Mouse (Mus musculus) common myeloid progenitor, adult 5-6 weeks (primary cell): ENCODE measurements around the gene Mcub. TPM values are rescaled to one million over a fixed set of nuclear protein-coding genes. Genes with fewer than 3 reads are reported as not detected.

Experiments used
- ATAC-seq: replicated peaks from 2 replicates; pipeline ENCODE4 v1.8.0; 2016; ENCODE audit warnings: low read depth, mild to moderate bottlenecking, moderate TSS enrichment, inconsistent platforms; ENCODE audit not compliant: poor library complexity, severe bottlenecking
- total RNA-seq: library from RNA; stranded (forward); fragments of 200-1000, 187-1606 nt; gene quantifications from 2 replicates; pipeline ENCODE4 v1.2.3, GENCODE M21; 2017

Mcub gene
- total RNA-seq, 1 experiment from 2014 or later = 0.78 TPM

DNA sequence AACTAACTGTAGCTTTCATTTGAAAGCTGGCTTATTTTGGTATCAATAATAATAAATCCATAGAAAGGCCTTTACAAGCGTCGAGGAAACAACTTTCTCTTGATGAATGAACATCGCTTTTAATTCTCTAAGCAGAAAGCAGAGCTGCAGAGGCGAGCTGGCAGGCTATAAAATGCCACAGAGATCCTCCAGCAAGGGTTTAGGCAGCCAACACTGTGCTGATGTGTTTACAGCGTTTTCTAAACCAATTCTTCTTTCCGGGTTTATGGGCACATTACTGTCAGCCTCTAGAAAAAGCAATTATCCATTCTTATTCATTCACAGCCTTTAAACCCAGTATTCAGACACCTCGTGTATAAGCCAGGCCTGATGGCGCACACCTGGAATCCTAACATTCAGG lies 7.5 kb downstream of the Mcub start:
- ATAC-seq = no peak

DNA sequence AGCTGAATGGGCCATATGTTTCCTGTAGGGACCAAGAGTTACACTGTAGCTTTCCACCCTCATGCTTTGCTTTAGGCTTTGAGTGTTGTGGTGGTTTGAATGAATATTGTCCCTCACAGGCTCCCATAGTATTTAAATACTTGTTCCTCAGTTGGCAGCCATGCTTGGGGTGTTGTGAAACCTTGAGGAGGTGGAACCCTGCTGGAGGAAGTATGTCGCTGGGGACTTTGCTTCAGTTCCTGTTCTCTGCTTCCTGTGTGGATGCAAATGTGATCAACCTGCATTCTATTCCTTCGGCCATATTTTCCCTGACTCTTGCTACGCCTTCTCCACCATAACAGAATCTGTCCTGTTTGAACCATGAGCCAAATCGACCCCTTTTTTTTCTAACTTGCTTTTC lies 16.7 kb downstream of the Mcub start:
- 0 out of 2 replicates have a peak, but pooled peaks have one; percentile 24 for ATAC-seq

DNA sequence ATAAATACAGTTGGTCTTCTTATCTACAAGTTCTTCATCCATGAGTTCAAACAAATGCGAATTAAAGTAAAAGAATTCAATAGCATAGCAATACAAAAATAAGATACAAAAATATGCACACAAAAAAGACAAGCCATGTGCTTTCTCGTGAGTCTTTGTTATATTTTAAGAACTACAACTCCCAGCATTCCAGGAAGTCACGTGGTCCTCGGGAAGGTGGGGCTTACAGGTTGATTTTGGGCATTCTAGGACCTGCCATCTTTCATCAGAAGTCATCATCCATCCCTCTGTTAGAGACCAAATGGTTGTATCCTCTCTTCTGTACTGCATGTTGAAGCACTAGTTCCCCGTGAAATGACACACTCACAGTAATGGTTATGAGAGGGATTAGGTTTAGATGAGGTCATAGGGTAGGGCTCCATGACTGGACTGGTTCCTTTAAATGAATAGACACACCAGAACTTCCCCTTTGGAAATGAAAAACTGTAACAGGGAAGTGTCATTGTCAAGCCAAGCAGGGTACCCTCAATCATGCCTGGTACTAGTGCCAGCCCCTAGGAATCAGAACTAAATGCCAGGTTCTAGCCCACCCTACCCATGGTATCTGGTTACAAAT lies 20.7 kb downstream of the Mcub start:
- peak; percentile 46 for ATAC-seq

DNA sequence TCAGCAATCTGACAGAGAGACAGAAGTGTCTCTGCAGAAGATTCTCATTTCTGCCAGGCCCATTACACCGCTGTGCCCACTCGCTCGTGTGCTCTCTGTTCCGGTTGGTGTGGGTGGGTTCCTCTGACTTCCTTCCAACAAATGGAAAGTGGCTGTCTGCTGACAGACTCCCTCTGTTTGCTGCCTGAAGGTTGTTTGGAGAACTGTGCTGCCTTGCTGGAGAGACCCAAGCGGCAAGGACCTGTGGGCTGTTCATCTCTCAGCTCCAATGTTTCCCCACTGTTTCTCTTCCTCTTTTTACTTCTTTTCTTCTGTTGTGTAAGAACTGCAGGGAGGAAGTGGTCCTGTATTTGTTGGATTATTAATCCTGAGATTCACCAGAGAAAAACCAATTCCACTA lies 21.6 kb downstream of the Mcub start:
- ATAC-seq = peak; percentile 16; the same call in 1 of the 2 replicates

DNA sequence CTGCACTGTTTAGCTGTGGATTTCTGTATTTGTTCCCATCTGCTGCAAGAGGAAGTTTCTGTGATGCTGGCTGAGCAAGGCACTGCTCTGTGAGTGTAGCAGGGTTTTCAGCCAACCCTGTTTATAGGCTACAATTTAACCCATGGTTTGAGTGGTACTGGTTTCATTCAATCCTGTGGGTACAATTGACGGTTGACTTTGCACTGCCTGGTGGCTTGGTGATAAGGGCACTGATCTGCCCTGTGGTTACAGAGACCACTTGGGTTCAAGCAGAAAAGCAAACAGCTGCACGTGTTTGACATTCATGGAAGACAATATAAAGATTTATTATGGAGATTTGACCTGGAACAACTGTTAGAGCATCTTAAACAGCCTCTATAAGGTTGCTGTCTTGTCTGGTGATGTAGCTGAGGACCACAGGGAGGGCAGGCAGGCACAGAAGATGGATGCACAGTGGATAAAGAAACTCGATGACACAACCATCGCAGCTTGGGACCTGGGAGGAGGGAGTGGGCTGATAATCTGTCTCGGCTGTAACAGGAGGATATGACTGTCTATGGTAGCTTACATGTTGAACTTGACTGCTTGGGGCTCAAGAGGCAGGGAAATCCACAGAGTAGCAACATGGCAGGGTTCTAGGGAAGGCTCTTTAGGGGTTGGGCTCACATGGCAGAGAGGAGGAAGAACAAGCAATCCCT lies 23.6 kb downstream of the Mcub start:
- peak; percentile 87 for ATAC-seq

DNA sequence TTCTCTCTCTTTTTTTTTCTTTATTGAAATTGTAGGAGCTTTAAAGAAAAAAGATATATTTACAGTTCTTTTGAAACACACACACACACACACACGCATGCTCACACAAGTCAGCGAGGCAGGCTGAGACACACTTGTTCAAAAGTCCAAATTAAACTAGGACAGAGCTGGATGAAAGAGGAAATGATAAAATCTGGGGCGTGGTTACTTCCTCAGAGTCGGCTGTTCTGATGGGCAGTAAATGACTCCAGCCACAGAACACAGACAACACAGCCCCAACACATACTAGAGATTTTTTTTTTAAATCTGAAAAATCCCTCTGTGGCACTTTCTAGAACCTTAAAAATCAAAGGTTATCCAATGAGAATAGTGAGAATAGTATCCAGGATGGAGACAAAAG lies 26.2 kb downstream of the Mcub start:
- ATAC-seq = peak; percentile 20; the same call in 1 of the 2 replicates

DNA sequence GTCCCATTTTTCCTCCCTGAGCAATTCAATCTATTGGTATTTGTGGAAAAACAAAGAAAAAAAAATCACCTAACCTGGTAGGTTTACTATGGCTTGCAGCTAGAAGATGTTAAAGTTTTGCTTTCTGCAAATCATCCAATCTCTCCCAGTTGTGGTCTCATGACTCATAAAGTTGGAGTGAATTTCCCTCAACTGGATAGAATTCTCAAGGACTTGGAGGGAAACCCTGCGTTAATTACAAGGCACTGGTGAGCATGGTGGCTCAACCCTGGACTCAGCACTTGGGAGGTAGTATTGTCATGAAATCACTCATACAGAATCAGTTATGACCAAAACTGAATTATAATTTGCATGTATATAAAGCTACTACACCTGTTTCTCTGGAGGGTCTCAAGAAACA lies 28.7 kb downstream of the Mcub start:
- ATAC-seq = no peak

DNA sequence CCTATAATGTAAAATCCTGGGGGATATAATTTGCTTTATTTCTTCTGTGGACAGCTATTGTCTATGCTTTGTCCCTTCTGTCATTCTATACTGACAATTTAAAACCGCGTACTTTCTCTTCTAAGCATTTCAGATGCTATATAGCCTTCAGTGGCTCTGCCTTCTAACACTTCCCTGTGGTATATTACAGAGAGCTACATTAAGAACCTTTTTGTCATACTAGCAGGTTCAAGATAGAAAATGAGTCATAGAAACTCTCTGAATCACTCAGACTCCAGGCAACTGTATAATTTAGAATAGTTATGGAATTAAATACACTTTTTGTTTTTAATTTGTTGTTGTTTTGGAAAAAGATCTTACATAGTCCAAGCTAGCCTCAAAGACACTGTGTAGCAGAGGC lies 29.2 kb downstream of the Mcub start:
- ATAC-seq = no peak

DNA sequence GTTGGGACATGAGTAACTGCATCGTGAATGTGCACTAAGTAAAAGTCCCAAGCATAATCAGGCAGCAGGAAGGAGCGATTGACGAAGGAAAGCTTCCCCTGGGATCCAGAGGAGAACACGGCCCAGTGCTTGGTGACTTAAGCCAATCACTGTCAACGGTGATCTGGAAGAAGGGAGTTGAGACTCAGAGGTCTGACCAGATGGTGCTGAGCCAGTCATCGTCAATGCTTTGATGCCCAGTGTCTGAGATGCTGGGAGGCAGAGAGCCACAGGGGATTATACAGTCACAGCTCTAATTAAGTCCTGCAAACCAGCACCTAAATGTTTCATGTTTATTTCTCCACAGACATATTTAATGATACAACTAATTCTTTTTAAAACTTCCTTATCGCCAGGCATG lies 30.9 kb downstream of the Mcub start:
- no peak for ATAC-seq

DNA sequence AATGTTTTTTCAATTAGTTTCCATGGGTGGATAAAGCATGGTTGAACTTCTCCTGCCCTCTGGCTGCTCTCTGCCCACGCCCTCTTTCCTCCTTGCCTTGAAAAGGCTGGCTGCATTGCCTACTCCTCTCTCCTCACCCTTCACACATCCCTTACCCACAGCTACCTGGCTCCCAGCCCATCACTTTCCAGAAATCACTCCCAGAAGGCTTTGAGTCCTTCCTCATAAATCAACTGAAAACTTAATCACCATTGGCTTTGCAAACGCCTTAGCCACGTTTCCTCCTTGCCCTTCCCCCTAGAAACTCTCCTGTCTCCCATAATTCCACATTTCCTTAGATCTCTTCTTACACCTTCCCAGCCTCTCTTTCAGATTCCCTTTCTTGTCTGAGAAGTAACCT lies 32.2 kb downstream of the Mcub start:
- ATAC-seq = no peak

DNA sequence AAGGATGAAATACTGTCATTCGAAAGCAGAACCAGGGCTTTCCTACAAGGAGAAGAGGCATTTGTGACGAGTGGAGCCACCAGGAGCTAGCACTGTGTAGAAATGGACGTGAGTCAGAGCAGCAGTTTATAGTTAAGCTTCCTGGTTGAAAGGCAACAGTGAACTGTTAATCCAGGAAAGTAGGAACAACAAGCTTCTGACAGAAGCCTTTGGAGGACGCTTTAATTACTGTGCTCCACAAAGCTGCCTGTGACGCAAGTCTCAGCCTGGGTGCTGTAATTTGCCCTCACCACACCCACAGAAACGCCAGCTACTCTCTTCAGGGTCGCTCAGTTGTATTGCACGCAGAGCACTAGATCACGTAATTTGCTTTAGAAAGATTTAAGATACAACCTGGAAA lies 33.4 kb downstream of the Mcub start:
- ATAC-seq = peak; percentile 32; the same call in 1 of the 2 replicates

DNA sequence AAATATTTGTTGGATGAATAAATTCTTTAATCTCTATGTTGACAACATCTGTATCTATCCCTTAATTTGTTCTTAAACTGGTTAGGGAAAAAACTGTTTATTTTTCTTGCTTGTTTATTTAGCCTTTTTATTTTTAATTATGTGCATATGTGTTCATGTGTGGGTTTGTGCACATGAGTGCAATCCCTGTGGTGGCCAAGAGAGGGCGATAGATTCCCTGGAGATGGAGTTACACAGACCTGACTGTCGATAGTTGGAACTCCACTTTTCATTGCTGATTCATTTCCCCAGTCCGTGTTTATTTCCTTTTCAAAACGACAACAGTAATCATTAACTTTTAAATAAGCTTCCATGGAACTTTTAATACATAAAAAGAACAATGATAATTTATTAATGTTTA lies 37.6 kb downstream of the Mcub start:
- peak; percentile 68; the same call in 1 of the 2 replicates for ATAC-seq

DNA sequence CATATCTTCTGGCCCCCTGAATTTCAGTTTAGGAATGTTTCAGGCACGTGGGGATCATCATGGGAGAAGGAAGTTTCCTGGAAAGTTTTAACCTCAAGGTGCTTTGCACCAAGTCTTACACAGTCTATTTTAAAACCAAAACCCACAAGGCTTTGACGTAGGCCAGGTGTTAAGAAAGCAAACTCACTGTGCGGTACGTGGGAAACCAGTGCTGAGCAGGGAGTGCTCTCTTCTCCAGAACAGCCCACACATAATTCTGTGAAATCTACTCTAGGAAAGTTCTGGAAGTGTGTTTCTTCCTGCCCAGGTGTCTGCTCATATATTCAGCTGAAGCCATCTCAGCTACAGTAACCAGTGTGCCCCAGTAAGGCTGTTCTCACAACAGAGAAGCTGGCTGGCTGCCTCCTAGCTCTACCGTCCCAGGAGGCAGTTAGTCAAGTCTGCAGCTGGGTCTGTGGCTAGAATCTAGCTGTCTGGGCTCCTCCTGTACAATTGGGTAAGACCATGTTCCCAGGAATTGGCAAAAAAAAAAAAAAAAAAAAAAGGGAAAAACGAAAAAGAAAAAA lies 39.7 kb downstream of the Mcub start:
- no peak for ATAC-seq

DNA sequence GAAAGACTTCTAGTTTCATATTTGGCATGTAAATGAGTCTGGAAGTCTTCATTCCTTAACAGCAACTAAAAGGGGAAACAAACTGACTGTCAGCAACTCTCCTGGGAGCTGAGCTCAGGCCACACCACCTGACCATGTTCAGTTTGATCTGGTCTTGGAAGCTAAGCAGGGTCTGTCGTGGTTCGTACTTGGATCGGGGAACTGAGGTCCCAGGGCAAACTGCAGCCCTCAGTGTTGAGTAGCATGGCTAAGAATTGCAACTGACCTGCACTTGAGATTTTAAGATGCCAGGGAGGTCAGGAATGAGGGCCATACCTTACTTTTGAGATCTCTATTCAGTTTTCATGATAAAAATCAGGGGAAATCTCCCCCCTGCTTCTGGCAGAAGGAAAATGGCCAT lies 44.1 kb downstream of the Mcub start:
- ATAC-seq = no peak

DNA sequence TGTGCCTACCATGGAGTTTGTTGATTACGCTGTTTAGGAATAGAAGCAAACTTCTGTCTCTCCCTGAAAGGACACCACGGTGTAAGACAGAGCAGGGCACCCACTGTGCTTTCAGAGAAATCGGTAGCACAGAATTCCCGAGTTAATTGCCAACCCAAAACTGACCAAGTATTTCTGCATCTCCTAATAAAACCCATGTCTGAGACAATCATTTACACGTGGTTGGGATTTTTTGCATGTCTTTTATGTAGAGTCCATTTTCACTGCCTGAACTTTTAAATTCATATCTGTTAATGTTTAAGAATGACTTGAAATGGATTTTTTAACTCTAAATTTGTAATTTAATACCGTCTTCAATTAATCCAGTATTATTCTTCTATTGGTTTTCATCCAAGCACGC lies 46.4 kb downstream of the Mcub start:
- no peak for ATAC-seq

DNA sequence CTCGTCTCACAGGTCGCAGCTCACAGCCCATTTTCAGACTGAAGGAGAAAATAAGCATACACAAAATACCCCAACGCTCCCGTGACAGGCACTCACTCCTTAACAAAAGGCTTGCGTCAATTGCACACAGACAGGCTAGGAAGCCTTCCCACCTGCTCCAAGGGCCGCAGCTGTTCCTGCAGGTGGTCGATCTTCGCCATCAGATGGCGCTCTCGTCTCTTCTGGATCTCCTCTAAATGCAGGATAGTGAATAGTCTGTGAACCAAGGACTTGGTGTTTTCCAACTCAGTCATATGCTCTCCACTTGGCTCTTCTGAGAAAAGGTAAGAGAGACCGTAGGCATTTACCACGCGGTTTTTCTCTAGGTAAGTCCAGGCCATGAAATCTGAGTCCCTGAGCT lies 51.6 kb downstream of the Mcub start:
- peak; percentile 94 for ATAC-seq

DNA sequence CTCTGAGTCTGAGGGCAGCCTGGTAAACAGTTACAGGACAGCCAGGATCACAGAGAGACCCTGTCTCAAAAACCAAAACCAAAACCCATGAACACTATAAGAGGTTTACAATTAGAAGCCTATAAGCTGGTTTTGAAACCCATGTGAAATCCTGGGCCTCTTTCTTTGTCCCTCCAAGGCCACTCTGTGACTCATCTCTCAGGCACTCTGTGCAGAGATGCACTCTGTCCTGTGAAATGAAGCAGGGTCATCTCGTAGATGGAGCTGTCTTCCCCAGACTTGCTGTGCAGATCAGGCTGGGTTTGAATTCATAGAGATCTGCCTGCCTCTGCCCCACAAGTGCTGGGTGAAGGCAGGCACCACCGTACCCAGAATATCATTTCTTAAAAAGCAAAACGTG lies 52.6 kb downstream of the Mcub start:
- no peak for ATAC-seq

DNA sequence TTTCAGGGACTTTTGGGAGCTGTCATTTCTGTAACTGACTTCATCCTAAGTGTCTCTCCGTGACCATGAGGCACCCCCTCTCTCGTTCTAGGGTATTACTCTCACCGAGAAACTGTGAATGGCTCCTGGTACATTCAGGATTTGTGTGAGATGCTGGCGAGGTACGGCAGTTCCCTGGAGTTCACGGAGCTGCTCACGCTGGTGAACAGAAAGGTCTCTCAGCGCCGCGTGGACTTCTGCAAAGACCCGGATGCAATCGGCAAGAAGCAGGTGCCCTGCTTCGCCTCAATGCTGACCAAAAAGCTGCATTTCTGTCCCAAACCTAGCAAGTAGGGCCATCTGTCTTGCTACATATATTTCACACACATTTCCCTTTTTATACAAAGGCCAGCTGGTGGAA lies 56.8 kb downstream of the Mcub start:
- no peak for ATAC-seq

DNA sequence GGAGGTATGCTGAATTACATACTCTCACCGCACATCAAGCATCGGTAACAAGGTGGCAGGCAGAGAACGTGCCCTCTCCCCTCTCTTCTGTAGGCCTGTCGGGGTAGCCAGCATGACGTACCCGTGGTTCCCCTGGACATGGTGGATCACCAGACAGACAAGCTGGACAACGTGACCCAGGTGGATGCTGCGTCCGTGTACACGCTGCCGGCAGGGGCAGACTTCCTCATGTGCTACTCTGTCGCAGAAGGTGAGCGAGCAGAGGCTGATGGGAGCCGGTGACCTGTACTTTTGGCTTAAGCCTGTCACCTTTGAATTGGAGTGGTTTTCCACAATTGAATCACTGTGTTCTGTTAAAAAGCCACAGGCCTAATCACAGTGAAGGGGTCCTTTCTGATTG lies 58.0 kb downstream of the Mcub start:
- ATAC-seq = no peak

DNA sequence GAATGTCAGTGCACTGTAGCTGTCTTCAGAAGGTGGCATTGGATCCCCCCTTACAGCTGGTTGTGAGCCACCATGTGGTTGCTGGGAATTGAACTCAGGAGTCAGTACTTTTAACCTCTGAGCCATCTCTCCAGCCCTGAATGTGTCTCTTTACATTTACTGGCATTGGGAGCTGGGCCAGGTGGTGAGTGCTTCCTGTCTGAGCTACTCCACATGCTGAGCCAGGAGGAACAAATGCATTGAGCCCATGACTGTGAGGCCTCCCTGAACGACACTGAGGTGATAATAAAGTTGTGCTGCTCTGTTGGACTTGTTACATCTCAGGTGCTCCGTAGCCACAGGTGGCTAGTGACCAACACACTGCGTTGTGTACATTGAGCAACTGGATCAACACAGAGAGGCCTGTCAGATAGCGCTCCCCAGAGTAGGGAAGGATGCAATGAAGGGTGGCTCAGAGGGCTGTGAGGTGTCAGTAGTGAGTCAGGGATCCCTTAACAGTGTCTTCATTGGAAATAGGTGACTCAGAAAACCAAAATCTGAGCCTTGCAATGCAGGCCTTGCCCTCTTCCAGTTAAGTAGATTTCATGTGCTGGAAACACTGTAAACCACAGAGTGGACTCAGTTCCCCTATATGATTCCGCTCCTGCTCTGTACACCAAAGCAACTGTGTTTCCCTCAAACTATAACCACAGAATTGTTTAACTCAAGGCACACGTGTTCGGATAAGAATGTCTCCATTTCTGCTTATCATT lies 65.4 kb downstream of the Mcub start:
- ATAC-seq = peak; percentile 58

DNA sequence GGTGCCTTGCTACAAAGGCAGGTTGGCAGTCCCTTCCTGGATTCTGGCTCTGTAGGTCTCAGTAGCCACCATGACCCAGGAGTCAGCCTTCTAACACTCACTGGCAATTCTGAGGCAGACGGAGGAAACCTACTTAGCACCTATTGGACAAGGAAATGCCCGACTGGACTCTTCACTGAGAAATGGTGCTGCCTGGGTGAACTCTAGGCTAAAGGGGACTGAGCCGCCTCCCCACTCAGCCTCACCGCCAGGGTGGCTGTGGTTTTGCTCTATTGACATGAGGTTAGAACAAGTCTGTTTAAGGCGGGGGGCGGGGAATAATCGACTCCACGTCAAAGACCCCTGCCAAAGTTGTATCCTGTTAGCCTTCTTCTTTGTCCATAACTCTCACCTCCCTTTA lies 66.1 kb downstream of the Mcub start:
- no peak for ATAC-seq
